Mouse (Mus musculus) bone marrow, adult 2 months (tissue): ENCODE measurements at regions not wholly inside any gene's neighbourhood (a gene's known extent, or its start where the extent isn't known, plus 50 kb on each side); places are given as distances from the start of the nearest gene placed in this dataset.

ENCODE experiments used
- H3K27ac ChIP-seq: fragments of 200-500 bp; 2 replicates; pipeline ENCODE4 v1.5.1; 2012; ENCODE audit warnings: low read depth, mild to moderate bottlenecking, control low read depth, inconsistent platforms, low read length; ENCODE audit not compliant: control insufficient read depth, poor library complexity, insufficient read depth
- H3K4me1 ChIP-seq: fragments of 200-500 bp; 2 replicates; pipeline ENCODE4 v1.6.1; 2011; ENCODE audit warnings: low read length; ENCODE audit not compliant: control insufficient read depth, insufficient read depth
- H3K4me3 ChIP-seq: fragments of 200-500 bp; replicated peaks from 2 replicates; pipeline ENCODE3; 2011; ENCODE audit warnings: mild to moderate bottlenecking, low read depth, low read length, control low read depth; ENCODE audit not compliant: control insufficient read depth
- CTCF ChIP-seq: fragments of 200-500 bp; IDR thresholded peaks from 2 replicates; pipeline ENCODE4 v1.5.1; 2011; ENCODE audit warnings: low read length, control low read depth; ENCODE audit not compliant: control insufficient read depth, insufficient read depth
- POLR2A ChIP-seq: fragments of 200-500 bp; IDR thresholded peaks from 2 replicates; pipeline ENCODE4 v1.6.1; 2011; ENCODE audit warnings: low read depth, mild to moderate bottlenecking, control low read depth, low read length, borderline replicate concordance; ENCODE audit not compliant: control insufficient read depth
- WGBS: fragments of 180-500 bp; shearing (Covaris S2); methylation state at CpG from one replicate; pipeline ENCODE4 v1.1.7; 2018; 5-methylcytosine and 5-hydroxymethylcytosine counted together

DNA sequence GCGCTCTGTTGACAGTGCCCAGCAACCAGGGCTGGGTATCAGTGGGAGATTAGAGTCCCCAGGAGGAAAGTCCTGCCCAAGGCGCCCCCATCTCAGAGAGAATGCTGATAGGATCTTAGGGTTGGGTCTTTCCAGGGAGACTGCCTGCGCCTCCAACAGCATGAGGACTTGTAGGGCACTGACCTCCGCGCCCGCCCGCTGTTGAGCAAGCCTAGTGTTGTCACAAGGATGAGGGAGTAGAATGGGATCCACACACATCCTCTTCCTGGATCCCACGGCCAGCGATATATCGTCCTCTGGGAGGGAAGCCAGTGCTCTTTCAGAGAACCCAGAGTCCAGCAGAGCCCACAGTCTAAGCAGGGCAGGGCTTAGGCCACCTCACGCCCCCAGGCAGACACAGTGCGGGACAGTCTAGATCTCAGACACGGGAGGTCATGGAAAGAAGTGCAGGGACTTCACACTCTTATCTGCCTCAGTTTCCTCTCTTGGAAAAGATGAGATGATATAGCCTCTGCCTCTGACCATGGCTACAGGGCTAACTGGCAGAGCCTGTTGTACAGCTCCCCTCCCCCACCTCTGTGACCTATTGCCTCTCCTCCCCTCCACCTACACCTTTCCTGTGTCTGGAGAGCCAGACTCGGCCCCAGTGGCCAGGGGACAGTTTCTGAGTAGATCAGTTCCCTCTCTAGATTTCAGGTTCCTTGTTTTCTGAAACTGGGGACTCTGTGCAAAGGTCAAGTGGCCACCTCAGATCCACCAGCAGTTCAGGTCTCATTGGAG lies 52.0 kb upstream of the Dusp5 start:
- no peak overlapping the region for H3K27ac ChIP-seq
- no peak overlapping the region for H3K4me3 ChIP-seq
- peaks cover 6% of the 10 kb centered on the region for H3K4me1 ChIP-seq
- WGBS: 61% methylated on average over 14 of the region's 14 CpGs
- TF ChIP-seq CTCF (no peak), POLR2A (no peak)

DNA sequence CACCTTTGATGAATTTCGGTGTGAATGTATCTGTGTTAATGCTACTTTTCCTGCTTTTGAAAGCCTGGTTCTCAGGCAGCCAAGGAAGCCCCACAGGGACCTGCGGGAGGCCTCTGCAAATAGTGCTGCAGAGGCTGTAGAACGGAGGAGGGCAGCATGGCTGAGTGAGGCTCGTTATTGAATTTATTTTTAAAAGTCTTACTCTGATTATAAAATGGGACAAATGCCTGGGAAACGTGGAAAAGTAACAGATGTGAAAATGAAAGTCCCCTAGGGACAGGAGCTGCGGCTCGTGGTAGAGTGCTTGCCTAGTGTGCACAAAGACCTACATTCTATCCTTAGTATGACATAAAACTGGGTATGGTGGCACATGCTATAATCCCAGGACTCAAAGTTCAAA lies 59.7 kb upstream of the Dusp5 start:
- H3K4me1 ChIP-seq: no peaks in the 10 kb centered on the region
- no peak for TF ChIP-seq POLR2A
- TF ChIP-seq CTCF: no peak
- no peak overlapping the region for H3K4me3 ChIP-seq
- 73% methylated on average over 7 of the region's 7 CpGs for WGBS
- no peak overlapping the region for H3K27ac ChIP-seq

DNA sequence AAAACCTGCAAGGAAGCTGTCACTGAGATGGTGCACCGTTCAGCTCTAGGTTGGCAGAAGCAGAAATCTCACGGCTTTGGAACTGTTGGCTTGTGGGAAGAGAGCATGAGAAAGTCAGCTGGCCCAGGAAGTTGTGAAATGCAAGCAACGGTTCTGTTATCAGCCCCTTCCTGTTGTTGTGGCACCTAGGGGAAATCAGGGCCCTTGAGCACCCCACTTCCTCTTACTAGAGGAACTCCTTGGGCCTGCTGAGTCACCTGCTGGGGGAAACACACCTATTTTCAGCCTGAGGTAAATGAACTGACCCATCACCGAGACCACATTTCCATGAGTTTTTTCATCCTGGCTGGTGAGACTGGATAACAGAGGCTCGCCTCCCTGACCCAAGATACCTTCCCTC lies 64.2 kb upstream of the Dusp5 start:
- H3K4me1 ChIP-seq: peaks cover 4% of the 10 kb centered on the region; the same call in 1 of the 2 replicates
- peak overlapping the region; percentile 89 for H3K27ac ChIP-seq
- whole genome bisulfite sequencing: 3% methylated on average over 5 of the region's 5 CpGs
- peak overlapping the region; percentile 63 for H3K4me3 ChIP-seq
- no peak for TF ChIP-seq CTCF
- no peak for TF ChIP-seq POLR2A

DNA sequence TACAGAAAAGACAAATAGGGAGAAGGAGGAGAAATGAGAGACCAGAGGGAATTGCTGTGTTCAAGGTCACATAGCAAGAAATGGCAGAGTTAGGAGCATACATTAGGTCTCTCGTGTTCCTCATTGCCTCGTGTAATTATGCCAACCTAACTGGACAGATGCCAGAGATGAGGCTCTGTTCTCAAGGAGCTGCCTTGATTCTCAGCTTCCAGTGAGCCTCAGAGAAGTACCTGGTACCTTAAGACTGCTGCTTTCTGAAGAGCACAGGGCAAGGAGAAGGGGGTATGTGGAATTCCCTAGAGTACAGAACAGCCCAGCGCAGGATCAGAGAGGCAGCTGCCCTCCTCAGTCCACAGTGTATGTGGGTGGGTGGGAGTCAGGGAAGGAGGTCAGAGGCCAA lies 64.8 kb upstream of the Dusp5 start:
- no peak for TF ChIP-seq CTCF
- TF ChIP-seq POLR2A: no peak
- H3K4me3 ChIP-seq: peak overlapping the region; percentile 63
- peaks cover 4% of the 10 kb centered on the region; the same call in 1 of the 2 replicates for H3K4me1 ChIP-seq
- peak overlapping the region; percentile 89 for H3K27ac ChIP-seq
- WGBS: 4% methylated on average over 3 of the region's 3 CpGs

DNA sequence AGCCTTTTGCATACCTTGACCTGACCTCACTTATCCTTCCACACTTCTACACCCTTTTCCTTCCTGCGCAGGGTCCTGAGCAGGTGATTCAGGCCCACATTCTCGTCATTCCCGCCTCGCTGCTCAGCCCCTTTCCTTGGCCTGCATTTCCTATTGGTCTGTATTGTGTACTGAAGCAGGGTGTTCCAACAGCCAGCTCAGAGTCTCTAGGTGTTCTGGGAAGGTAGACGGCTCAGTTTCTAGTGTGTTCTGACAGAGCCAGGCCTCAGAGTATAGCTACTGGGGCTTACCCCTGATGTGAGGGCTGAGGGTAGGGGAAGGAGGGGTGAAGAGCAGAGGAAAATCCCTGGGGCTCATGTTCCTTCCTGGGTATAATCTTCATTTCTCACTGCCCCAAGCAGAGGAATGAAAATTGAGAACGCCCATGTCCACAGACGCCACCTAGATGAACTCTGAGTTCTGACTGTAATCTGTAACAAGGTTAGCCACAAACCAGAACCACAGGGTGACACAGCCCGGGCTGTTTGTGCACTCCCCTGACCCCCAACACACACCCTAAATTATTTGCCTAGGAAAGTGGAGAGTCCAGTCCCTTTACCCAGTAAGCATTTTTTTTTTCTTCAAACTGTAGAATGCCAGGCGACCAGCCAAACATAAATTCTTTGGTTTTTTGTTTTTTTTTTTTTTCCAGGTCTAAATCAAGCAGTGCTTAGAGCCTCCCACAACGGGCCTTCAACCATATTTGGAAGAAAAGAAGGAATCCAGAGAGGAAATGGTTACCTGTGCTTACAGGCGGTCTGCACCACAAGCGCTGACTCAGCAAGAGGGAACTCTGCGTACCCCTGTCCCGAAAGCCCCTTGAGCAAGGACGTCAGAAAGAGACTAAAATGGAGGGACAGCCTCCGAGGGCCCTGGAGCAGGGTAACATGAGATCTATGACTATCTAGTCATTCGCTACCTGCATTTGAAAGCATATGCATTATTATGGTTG lies 67.6 kb upstream of the Dusp5 start:
- no peak for TF ChIP-seq CTCF
- TF ChIP-seq POLR2A: no peak
- Histone ChIP-seq H3K27ac (peak overlapping the region; percentile 83), H3K4me1 (peaks cover 4% of the 10 kb centered on the region; the same call in 1 of the 2 replicates), H3K4me3 (peak overlapping the region; percentile 74)
- 22% methylated on average over 17 of the region's 17 CpGs for WGBS

DNA sequence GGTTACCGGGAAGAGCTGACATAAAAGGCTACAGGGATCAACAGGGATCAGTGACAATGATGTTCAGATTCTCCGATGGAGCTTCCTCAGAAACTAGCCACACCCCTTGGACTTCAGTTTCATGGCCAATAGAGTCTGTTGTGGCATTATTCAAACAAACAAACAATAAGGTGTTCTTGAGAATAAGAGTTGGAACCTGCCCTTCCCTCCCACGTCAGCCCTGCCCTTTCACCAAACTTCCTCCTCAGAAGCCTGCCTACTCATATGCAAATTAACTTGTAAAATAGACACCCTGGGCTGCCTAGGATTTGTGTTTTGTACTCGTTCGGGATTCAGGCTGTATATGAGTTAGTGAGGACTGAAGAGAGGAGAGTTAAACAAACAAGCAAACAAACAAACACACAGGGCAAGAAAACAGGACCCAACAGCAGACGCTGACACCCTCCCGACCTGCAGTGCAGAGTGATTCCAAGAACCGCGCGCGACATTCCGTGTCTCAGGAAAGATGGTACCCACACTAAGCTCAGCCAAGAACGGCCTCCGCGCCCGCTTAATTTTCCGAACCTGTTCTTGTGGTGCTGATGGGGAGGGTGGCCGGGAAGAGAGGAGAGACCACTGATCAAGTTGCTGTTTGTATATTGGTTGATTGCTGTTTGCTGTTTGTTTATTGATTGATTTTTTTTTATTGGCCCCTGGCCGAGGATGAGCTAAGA lies 68.4 kb upstream of the Dusp5 start:
- H3K27ac ChIP-seq: peak overlapping the region; percentile 83
- peaks cover 4% of the 10 kb centered on the region; the same call in 1 of the 2 replicates for H3K4me1 ChIP-seq
- H3K4me3 ChIP-seq: peak overlapping the region; percentile 74
- WGBS: 14% methylated on average over 19 of the region's 19 CpGs
- no peak for TF ChIP-seq CTCF
- TF ChIP-seq POLR2A: no peak

DNA sequence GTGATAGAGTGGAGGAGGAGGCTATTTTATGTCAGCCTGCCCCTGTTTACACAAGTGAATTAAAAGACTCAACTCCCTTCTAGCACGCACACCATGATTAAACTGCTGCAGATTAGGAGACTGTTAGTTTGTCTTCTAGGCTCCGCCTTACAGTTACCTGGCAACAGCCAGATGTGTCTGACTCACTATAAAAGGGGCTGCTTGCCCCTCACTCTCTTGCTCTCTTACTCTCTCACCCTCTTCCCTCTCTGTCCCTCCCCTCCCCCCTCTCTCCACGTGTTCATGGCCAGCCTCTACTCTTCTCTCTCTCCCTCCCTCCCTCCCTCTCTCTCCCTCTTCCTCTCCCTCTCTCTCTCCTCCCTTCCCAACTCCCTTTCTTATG lies 69.0 kb upstream of the Smndc1 start:
- H3K4me1 ChIP-seq: peaks cover 4% of the 10 kb centered on the region; the same call in 1 of the 2 replicates
- TF ChIP-seq CTCF (no peak), POLR2A (no peak)
- no peak overlapping the region for H3K27ac ChIP-seq
- WGBS: 65% methylated on average over 3 of the region's 3 CpGs
- no peak overlapping the region for H3K4me3 ChIP-seq

DNA sequence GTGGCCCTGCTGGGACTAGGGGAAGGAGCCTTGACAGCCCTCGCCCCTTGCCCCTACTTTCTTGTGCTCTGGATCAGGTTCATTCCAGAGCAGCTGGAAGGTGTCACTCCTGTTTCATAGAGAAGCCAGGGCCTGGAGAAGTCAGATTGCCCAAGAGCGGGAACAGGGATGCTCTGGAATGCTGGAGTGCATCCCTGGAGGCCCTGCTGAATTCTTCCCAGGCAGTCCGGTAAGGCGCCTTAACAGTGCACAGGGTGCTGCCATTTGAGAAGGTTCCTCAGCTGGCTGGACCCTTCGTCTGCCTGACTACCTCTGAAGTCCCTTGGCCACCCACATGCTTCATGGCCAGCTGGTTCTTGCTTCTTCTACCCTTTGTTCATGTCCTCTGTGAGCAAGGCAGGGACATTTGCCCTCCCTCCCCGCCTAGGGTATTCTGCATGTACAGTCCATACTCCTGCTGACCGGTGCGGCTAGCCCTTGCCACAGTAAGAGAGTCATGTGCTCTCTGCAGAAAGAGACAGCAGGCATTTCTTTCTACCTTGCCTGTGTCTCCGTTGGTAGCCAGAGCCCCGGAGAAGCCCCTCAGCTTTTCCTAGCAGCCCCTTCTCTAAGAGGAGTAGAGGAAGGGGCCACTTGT lies 68.5 kb upstream of the Smndc1 start:
- WGBS: 84% methylated on average over 10 of the region's 10 CpGs
- TF ChIP-seq POLR2A (no peak), CTCF (no peak)
- H3K4me1 ChIP-seq: peaks cover 4% of the 10 kb centered on the region; the same call in 1 of the 2 replicates

More for the DNA sequence above, 68.5 kb upstream of the Smndc1 start:
- no peak overlapping the region for H3K4me3 ChIP-seq
- H3K27ac ChIP-seq: no peak overlapping the region
